Mouse (Mus musculus): ENCODE data around the gene Serpinf1.
A peak's percentile ranks its signal among the peaks of the same experiment; 100 is the strongest.

Serpinf1 gene

GRCm38 (mm10) chr11:75455041-75455736 is 32.7 kb upstream of the Serpinf1 start:
- DNase-seq: no peak

GRCm38 (mm10) chr11:75453991-75454930 is 31.8 kb upstream of the Serpinf1 start, which contains the start of gene Wdr81:
Wdr81 (minus strand) TSS chr11:75454717.
- peak; percentile 93 for DNase-seq

GRCm38 (mm10) chr11:75452812-75453557 is 30.5 kb upstream of the Serpinf1 start:
- no peak for DNase-seq

- no peak for DNase-seq
Measured at GRCm38 (mm10) chr11:75452081-75452480, 29.6 kb upstream of the Serpinf1 start.

GRCm38 (mm10) chr11:75450936-75451335 is 28.4 kb upstream of the Serpinf1 start:
- no peak for DNase-seq

- DNase-seq: no peak
Measured at GRCm38 (mm10) chr11:75450304-75450908, 27.9 kb upstream of the Serpinf1 start.

GRCm38 (mm10) chr11:75449695-75450094 is 27.2 kb upstream of the Serpinf1 start:
- DNase-seq: no peak

- no peak for DNase-seq
Measured at GRCm38 (mm10) chr11:75448575-75448974, 26.1 kb upstream of the Serpinf1 start.

GRCm38 (mm10) chr11:75443711-75444110 is 21.2 kb upstream of the Serpinf1 start:
- DNase-seq: peak; percentile 87

GRCm38 (mm10) chr11:75441601-75442000 is 19.1 kb upstream of the Serpinf1 start:
- DNase-seq: no peak

GRCm38 (mm10) chr11:75441034-75441433 is 18.5 kb upstream of the Serpinf1 start:
- no peak for DNase-seq

GRCm38 (mm10) chr11:75439951-75440350 is 17.4 kb upstream of the Serpinf1 start:
- no peak for DNase-seq

- peak; percentile 73 for DNase-seq
Measured at GRCm38 (mm10) chr11:75439363-75439762, 16.9 kb upstream of the Serpinf1 start, which contains the start of gene Serpinf2. Serpinf2 (minus strand) TSS chr11:75439591.

- DNase-seq: no peak
Measured at GRCm38 (mm10) chr11:75438804-75439203, 16.3 kb upstream of the Serpinf1 start.

GRCm38 (mm10) chr11:75438194-75438593 is 15.7 kb upstream of the Serpinf1 start:
- DNase-seq: no peak

- no peak for DNase-seq
Measured at GRCm38 (mm10) chr11:75434138-75434537, 11.6 kb upstream of the Serpinf1 start.

GRCm38 (mm10) chr11:75431307-75431706 is 8.8 kb upstream of the Serpinf1 start:
- peak; percentile 33 for DNase-seq

- DNase-seq: no peak
Measured at GRCm38 (mm10) chr11:75429019-75429705, 6.7 kb upstream of the Serpinf1 start.

GRCm38 (mm10) chr11:75424459-75424858 is 2.0 kb upstream of the Serpinf1 start:
- DNase-seq: no peak

GRCm38 (mm10) chr11:75424033-75424432 is 1.5 kb upstream of the Serpinf1 start:
- no peak for DNase-seq

- DNase-seq: no peak
Measured at GRCm38 (mm10) chr11:75423091-75423490, 590 bp upstream of the Serpinf1 start.
